Mouse (Mus musculus): ENCODE results near the gene Cyp1b1.

Gene Cyp1b1

DNA sequence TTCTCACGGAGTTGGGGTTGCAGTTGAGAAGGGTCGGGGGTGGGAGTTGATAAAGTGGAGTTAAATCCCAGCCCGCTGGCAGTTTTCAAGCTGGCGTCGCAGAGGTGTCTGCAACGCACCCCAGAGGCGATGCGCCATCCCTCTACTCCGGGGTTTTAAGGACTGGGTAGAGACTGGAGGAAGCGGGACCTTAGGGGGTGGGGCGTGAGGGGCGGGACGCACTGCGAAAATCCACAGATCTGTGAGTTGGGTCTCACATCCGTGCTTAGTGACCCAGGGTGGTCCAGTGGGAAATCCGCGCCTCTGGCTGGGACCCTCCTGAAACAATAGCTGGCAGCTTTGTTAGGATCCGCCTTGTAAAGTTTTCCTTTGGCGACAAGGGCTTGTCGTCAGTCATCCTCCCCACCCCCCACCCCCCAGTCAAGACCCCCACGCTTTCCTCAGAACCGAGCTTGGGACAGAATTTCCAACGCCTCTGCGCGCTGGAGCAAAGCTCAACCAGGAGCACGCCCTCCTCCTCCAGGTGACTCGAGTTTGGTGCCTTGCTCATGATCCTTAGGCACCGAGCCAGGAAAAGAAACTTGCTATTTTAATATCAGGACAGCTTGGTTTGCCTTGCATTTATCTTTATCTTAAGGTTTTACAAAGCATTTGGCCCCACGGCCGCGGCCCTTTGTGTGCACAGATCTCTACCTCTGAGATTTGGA lies at the start of gene Cyp1b1:
Cyp1b1 (minus strand) TSS at position 131 of the 707 bp plus-strand sequence.
- DNase-seq (ENCODE audit: low spot score in 2 of 2) = peak in 1 of 2 experiments; percentile 58

DNA sequence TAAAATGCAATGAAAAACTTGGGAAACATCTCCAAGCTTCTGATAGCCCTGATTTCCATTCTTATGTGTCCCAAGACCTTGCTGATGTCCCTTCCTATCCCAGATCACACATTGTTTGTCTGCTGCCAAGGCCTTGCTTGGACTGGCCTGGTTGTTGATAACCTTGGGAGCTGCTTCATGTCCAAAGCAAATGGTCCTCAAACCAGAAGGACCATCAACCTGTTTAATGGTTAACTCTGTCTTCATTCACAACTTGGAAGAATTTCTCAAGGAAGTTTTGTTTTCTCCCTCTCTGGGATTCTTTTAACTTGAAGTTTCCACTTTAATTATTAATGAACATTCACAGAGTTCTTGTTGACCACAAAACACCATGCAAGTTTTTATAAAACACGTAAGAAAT lies 47.0 kb upstream of the Cyp1b1 start:
- DNase-seq (ENCODE audit: low spot score in 2 of 2) = no peak

DNA sequence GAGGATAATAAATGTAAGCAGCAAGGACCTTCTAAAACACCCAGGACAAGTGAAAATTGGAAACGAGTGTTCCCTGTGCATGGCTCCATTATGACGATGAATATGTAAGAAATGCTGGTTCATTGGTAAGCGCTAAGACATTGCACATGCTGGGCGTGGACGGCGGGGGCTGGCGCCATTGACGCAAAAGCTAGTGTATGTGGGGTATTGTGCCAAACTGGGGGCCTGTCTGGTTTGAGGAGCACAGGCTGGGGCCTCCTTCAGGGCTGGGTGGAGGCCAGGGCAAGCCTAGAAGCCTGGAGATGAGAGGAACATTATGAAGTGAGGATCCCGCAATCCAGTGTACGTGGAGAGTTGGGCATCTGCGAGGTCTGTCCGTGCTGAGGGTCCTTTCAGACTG lies 39.0 kb upstream of the Cyp1b1 start:
- no peak for DNase-seq (ENCODE audit: low spot score in 2 of 2)

DNA sequence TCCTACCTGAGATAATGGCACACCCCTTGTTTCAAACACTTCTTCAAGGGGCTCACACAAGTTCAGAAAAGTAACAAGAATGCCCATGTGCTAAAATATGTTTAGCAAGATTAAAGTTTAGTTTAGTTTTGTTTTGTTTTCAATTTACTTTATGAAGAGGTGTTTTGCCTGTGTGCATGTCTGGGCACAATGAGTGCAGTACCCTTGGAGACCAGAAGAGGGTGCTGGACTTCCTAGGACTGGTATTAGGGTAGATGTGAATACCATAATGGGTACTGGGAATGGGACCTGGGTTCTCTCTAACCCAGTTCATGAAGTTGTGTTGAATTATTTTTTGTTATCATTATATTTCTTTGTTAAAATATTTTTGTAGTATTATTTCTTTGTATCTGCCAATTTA lies 38.0 kb upstream of the Cyp1b1 start:
- no peak for DNase-seq (ENCODE audit: low spot score in 2 of 2)

DNA sequence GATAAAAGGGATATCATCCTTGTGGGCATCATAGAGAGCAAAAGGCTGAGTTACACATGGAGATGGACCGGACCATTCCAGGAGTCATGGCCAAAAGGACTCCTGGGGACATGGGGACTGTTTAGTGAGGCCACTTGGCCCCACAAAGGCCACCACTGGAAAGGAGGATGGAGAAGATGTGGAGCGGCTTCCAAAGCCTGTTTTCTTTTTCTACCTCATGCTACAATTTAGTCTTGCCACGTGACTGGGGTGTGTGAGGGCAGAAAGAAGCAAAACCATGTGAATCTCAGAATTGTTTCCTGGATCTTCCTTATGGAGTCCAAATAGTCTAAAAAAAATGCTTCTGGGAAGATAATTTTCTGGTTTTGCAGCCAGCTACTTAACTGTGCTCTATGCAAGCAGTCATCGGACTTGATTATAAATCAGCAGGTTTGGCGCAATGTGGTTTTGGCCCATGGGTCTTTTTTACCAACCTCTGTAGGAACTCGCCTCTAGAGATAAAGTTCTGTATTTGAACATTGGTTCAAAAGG lies 36.9 kb upstream of the Cyp1b1 start:
- no peak for DNase-seq (ENCODE audit: low spot score in 2 of 2)

DNA sequence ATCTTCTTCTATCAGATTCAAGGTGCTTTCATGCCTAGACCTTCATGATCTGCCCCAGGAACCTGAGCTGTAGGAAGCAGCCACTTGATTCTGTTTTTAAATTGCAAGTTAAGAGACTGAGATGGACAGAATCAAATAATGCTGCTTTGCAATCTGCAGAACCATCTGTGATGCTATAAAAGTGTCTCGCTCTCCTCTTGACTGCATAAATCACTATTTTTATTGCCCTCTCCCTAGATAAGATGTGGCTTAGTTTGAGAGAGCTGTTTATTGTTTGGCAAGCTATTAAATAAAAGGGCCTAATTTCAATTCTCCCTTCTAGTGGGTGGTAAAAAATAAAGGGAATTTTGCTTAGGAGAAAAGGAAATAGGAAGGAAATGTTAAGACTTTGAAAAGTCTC lies 34.8 kb upstream of the Cyp1b1 start:
- no peak for DNase-seq (ENCODE audit: low spot score in 2 of 2)

DNA sequence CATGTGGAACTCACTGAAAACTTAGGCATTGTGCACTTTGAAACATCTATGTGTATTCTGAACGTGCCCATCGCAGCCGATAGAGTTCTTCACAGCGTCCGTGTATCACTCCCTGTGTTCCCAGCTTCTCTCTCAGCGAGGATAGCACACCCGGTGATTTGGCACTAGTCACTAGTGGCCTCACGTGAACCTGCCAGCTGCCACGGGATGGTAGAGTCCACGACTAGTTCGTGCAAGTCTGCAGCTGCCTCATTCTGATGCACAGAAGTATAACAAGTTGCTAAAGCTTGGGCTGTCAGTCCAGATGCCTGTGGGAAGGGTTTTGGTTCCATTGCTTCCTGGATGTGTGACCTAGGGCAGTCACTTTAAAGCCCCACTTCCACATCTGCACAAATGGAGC lies 32.1 kb upstream of the Cyp1b1 start:
- no peak for DNase-seq (ENCODE audit: low spot score in 2 of 2)

DNA sequence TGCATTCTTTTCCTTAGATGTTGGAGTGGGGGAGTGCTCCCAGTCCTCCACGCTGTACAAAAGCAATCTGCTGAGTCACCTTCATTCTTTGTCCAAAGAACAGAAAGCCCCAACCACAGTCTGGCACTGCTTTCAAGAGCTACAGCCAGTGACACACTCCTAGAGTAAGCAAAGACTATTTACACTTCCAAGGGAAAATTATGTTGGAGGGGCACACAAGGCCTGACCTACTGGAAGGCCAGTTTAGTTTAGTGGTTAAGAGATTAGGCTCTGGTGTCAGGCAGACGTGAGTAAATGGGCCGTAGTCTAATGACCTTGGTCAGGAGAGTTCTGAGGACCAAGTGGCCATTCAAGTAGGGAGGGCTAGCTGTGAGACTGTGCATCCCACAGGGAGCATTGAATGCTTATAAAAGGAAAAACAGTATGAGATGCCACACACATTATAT lies 31.3 kb upstream of the Cyp1b1 start:
- DNase-seq (ENCODE audit: low spot score in 2 of 2) = no peak

DNA sequence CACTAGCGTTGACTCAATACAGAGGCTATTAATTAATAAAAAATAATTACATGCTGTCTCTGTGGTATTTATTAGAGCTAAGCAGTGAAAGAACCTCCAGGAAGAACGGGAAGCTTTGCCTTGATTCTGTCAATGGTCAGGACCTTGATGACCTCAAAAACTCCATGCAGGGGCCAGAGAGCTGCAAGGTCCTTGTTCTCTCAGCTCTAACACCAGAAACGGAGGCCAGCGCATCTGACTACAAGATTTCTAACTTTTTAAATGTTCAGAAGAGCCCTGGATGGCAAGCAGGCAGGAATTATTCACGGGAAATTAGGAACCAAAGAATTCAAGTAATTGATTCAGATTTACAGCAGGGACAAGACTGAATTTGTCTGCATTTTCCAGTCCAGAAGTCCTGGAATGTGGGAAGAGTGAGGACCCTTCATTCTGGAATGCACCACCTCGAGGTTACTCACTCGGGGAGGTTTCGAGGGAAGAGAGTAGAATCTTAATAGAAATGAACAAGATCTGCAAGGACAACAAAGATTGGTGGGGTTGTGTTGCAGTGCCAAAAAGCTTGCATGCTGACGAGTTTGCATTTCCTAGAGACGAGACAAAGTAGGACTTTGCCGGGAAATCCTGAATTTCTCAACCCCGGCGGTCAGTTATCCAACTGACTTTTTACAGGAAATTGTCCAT lies 30.3 kb upstream of the Cyp1b1 start:
- DNase-seq (ENCODE audit: low spot score in 2 of 2) = no peak

DNA sequence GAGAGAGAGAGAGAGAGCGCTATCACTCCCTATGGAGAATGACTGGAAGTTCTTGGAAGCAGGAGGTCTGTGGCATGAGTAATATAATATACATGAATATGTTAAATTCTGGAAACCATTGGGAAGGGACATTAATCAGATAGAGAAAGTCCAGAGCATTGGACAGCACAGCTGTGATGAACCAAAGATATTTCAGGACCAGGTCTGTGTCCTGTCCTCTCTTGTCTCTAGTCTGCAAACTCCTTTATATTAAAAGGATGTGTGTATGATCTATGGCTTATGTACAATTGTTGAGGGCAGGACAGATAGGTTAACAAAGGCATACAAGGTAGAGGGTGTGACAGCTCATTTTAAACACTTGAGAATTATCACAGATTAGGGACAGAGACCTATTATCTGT lies 28.6 kb upstream of the Cyp1b1 start:
- DNase-seq (ENCODE audit: low spot score in 2 of 2) = no peak

DNA sequence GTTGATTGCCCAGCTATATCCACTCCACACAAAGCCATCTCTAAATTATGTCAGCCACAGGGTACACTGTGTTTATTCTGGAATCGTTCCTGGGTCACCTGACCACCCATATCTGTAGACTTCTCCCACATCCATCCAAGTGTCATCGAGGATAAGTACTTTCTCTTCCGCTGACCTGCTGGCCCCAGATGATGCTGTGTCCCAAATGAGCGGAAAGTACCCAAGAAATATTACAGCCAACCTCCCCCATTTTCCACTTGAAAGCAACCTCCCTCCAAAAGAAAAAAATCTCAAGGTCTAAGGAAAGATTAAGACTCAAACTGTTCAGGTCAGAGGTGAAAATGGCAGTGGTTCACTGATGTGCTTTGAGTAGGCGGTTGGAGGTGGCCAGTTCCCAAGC lies 27.8 kb upstream of the Cyp1b1 start:
- no peak for DNase-seq (ENCODE audit: low spot score in 2 of 2)

DNA sequence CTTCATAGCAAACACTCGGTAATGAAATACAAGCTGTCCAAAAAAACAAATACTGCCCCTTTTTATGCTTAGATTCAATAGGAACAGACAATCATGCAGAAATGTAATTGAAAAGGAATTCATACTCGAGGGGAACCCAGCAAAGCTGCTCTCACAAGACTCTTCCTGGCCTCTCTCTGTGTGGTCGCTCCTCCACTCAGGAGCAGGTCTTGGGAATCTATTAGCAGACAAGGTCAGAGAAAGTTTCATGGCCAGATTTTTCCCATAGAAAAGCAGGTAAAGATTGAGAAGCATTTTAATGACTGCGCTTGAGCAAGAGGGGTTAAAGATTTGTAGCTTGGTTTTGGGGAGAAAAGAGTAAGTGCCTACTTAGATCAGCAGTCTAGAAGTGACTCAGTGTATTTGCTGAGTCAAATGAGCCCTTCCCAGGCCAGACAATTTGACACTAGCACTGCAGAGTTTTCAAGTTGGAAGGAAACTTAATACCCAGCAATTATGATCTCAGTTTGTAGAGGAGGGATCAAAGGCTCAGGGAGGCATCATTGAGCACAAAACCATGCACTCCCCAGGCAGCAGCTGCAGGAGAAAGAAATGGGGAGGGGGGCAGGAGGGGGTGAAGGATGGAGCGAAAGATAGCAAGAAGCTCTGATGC lies 24.1 kb upstream of the Cyp1b1 start:
- no peak for DNase-seq (ENCODE audit: low spot score in 2 of 2)

DNA sequence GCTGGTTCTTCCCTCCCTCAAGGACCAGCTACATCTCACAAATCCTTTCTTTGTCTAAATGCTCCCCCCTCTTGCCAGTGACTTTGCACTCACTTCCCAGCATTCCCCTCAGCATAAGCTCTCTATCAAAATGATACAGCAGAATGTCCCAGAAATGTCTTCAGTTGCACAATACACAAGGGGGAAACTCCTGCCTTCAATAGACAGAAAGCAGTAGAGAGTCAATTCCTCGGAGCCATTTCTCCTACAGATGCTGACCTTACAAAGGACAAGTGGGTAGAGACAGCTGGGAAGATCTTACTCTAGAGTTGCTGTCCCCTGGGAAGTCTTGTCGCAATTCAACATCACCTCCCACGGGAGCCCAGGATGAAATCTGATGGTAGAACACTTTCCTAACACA lies 22.7 kb upstream of the Cyp1b1 start:
- DNase-seq (ENCODE audit: low spot score in 2 of 2) = no peak

DNA sequence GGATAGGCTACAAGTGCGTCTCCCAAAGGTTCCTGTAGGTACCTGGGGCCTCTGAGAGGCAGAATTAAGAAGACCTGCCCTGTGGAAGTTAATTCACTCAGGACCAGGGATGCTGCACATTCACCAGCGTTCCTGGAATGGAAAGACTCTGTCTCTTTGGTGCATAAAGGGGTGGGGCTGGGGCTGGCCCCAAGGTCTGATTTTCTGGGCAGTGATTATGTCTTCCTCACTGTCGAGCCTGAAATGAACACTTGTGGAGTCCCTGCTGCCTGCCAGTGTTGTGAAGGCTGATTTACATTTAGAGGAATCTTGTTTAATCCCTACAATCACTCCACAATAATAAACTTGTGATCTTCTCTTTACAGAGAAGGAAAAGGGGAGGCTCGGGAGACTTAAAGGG lies 18.2 kb upstream of the Cyp1b1 start:
- DNase-seq (ENCODE audit: low spot score in 2 of 2) = no peak

DNA sequence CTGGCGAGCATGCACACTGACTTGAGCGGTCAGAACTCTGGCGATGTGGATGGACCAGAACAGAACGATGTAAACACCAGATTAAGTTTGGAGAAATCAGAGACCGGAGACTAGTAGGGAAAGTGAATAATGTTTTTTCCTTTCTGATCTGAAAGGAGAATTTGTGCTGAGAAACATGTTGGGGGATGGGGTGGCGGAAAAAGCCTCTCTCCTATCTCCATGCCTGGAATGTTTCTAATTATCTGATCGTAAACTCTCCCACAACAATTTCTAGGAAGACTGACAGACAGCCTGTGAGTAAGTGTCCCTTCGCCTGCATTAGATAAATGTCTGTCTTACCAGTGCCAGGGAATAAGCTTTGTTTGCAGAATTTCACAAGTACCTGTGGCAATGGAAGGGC lies 16.1 kb upstream of the Cyp1b1 start:
- no peak for DNase-seq (ENCODE audit: low spot score in 2 of 2)

DNA sequence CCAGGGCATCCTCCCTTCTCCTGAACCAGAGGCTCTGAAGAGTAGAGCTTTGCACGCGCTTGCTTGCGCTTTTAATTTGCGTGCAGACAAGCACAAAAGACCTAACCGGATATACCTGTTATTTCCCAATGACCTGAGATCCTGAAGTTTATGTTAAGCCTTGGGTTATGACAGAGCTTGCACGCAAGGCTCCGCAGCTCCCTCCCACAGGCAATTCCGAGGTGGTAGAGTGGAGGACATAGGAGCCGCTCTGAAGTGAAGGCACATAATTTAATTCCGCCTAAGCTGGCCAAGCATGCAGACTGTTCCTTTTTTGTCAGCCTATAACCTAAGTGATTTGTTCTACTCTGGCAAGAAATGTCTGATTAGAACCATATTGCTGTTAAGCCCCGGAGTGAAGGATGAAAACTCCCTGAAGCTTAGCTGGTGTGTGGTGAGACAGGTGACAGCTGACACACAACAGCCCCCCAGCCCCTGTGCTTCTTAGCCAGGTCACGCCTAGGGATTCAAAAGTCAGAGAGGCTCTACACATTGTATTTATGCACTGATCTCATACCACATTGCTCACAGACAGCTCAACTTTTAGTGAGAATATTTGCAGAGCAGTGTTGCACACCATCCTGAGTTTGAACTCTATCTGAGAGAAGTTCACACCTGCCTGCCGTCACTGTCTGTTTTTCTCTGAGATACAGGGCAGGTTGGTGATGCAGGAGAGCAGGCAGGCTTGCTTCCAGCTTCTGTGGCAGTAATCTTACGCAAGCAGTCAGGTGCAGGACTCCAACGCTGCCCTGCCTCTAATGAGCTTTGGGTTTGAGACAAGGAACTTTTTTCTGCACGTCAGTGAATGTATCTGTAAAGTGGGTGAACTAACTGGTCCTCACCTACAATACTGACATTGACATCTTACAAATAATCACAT lies 14.0 kb upstream of the Cyp1b1 start:
- peak in 1 of 2 experiments; percentile 30 for DNase-seq (ENCODE audit: low spot score in 2 of 2)

DNA sequence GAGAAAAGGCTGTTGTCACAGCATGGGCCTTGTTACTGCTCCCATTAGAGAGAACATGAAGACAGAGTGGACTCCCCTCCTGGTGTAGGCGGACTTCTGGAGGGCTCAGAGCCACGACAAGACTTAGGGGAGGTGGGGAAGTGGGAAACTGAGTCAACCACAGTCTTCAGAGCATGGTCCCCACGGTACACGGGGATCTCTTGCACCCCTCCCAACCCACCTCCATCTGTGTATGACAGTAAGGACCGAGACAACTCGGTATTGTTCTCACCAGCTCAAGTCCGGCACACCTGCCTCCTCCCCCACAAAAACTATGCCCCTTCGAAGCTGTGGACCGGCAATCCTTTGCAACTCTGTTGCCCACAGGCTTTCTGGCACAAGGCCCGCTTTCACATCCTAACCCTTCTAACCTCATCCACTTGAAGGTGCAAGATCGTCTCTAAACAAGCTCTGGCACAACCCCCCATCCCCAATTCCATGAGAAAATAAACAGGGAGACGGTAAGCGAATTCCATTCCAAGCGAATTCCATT lies 13.3 kb upstream of the Cyp1b1 start:
- peak in 1 of 2 experiments; percentile 33 for DNase-seq (ENCODE audit: low spot score in 2 of 2)

DNA sequence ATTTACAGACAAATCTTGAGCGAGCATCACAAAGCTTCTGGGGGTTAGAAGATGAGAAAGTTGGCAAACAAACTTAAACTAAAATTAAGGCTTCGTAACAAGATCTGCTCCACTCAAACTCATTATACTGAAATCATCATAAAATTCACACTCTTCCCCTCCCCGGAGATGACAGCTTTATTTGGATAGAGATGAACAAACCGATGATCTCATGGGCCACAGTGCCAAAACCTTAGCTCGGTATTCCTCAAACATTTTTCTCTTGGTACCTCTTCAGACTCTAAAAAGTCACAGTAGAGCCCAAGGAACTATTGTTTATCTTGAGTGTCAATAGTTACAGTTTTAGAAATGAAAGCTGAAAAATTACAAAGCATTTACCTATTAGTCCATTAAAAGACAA lies 11.8 kb upstream of the Cyp1b1 start:
- DNase-seq (ENCODE audit: low spot score in 2 of 2) = no peak

DNA sequence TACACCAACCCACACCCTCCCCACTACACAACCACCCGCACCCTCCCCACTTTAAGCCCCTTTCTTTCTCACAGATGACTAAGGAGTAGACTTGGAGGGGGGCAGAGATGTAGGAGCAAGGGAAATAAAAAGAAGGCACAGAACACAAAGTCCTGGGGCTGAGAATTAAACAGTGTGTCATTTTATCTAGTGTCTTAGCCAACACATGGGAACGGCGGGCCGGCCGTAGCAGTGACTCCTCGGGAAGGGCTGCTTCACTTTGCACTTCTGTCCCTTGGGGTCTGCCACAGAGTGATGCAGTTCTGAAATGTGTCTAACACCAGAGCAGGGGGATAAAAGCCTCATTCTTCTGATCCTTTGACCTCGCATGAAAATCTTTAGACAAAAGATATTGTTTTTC lies 5.8 kb upstream of the Cyp1b1 start:
- no peak for DNase-seq (ENCODE audit: low spot score in 2 of 2)

DNA sequence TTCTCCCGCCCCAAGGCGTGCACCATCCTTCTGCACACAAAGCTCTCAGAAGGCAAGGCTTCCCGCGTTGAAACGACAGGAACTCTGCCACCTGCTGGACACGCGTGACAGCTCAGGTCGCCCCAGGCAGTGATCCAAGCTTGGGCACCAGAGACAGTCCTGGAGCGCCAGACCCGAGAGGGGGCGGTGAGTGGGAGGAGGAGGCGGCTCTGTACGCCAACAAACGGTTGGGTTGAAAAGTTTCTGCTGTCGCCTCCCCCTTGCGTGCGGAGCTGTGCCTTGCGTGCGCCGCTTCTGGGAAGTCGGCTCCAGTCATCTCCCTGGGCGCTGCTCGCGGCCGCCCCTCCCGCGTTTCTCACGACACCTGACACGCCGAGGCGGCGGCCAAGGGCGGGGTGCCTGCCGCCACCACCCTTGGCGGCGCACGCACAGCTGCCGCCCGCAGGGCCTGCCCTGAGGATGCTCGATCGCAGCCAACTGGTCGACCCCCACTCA lies 835 bp upstream of the Cyp1b1 start:
- peak; percentile 83 to 91 for DNase-seq (ENCODE audit: low spot score in 2 of 2)

DNA sequence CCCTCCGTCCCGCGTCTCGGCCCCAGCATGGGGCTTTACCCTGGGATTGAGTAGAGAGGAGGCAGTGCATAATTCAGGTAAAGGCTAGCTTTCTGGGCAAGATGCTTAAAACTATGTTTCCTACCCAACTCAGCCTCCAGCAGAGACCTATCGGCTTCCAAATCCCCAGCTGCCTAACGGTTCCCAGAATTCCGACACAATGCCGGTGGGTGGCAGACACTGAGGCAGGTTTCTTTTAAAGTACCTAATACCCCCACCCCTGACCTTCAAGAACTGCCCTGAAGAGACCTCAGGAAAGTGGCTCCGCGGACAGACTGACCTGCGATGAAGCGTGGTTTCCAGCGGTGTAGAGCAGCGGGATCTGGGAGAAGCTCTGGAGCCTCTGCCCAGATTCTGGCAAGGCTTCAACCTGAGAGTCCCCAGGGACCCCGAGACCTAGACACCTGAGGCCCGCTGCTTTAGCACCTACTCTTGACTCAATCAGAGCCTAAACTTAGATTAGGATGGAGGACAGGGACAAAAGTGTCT lies 429 bp downstream of the Cyp1b1 start:
- DNase-seq (ENCODE audit: low spot score in 2 of 2) = peak in 1 of 2 experiments; percentile 58
